Mouse (Mus musculus) CH12.LX (cell line): ENCODE results near the gene Cited2.

Experiments
- CTCF ChIP-seq, 2 experiments: IDR thresholded peaks in 1 of 2; conservative IDR thresholded peaks in 1 of 2; 2 replicates each; pipeline ENCODE4 v1.5.1; 2011 to 2012; ENCODE audit warnings: low read depth in 2 of 2, low read length in 2 of 2, improper control_type of control experiment in 1 of 2, inconsistent platforms in 1 of 2, mild to moderate bottlenecking in 1 of 2, moderate library complexity in 1 of 2
- E2F4 ChIP-seq: IDR thresholded peaks from 2 replicates; pipeline ENCODE4 v1.6.1; 2011; ENCODE audit warnings: low read depth, low read length, improper control_type of control experiment; ENCODE audit not compliant: insufficient replicate concordance
- ELF1 ChIP-seq: IDR thresholded peaks from 2 replicates; pipeline ENCODE4 v1.6.1; 2014; ENCODE audit warnings: low read depth, mild to moderate bottlenecking, inconsistent platforms, low read length, improper control_type of control experiment
- EP300 ChIP-seq: IDR thresholded peaks from 2 replicates; pipeline ENCODE4 v1.6.1; 2011; ENCODE audit warnings: low read length, improper control_type of control experiment
- ETS1 ChIP-seq: conservative IDR thresholded peaks from 2 replicates; pipeline ENCODE4 v1.6.1; 2012; ENCODE audit warnings: low read depth, mild to moderate bottlenecking, inconsistent platforms, low read length, improper control_type of control experiment, moderate library complexity
- MAZ ChIP-seq: IDR thresholded peaks from 2 replicates; pipeline ENCODE4 v1.6.1; 2012; ENCODE audit warnings: low read depth, mild to moderate bottlenecking, inconsistent platforms, low read length, improper control_type of control experiment, moderate library complexity
- MYC ChIP-seq: IDR thresholded peaks from 2 replicates; pipeline ENCODE4 v1.6.1; 2011; ENCODE audit warnings: low read depth, mild to moderate bottlenecking, improper control_type of control experiment, low read length
- POLR2A ChIP-seq: IDR thresholded peaks from 2 replicates; pipeline ENCODE4 v1.6.1; 2011; ENCODE audit warnings: low read depth, mild to moderate bottlenecking, improper control_type of control experiment, low read length
- SIN3A ChIP-seq: IDR thresholded peaks from 2 replicates; pipeline ENCODE4 v1.6.1; 2012; ENCODE audit warnings: low read length, improper control_type of control experiment, inconsistent platforms

- TF ChIP-seq SIN3A (no peak), ELF1 (no peak), CTCF (conservative IDR thresholded peaks at IDR 0.05 in 1 of 2, IDR thresholded peaks at IDR 0.05 in 1 of 2; ENCODE audit: low read depth in 2 of 2, low read length in 2 of 2) (no peak), E2F4 (no peak), MAZ (no peak), ETS1 (no peak), MYC (no peak), EP300 (no peak), POLR2A (no peak)
These were observed 36.8 kb downstream of the Cited2 start for GRCm38 (mm10) chr10:17759772-17760171.
